Mouse (Mus musculus) lung, adult 2 months (tissue): ENCODE results near the gene Pelo. TPM values are rescaled to one million over a fixed set of nuclear protein-coding genes. Genes with fewer than 3 reads are reported as not detected.

Experiments
- DNase-seq: peaks from one replicate; pipeline ENCODE4 v3.0.0; 2022
- H3K4me1 ChIP-seq: fragments of 200-500 bp; 2 replicates; pipeline ENCODE4 v1.6.1; 2011; ENCODE audit warnings: low read length; ENCODE audit not compliant: control insufficient read depth, insufficient read depth
- H3K4me3 ChIP-seq: fragments of 200-500 bp; replicated peaks from 2 replicates; pipeline ENCODE3; 2011; ENCODE audit warnings: low read depth, mild to moderate bottlenecking, control low read depth, low read length; ENCODE audit errors: extremely low read depth
- CTCF ChIP-seq: fragments of 200-500 bp; IDR thresholded peaks from 2 replicates; pipeline ENCODE4 v1.5.1; 2011; ENCODE audit warnings: mild to moderate bottlenecking, low read length, control low read depth; ENCODE audit not compliant: insufficient read depth
- POLR2A ChIP-seq: fragments of 200-500 bp; IDR thresholded peaks from 2 replicates; pipeline ENCODE4 v1.6.1; 2011; ENCODE audit warnings: low read depth, mild to moderate bottlenecking, control low read depth, low read length, borderline replicate concordance; ENCODE audit errors: extremely low read depth
- WGBS: fragments of 180-500 bp; shearing (Covaris S2); methylation state at CpG from one replicate; pipeline ENCODE4 v1.1.7; 2018; 5-methylcytosine and 5-hydroxymethylcytosine counted together
- polyA plus RNA-seq: library from polyadenylated mRNA; depleted of rRNA; stranded (reverse); fragments of >200 nt; gene quantifications from 2 replicates; pipeline ENCODE4 v1.2.3, GENCODE M21; 2012

Pelo gene
- polyA plus RNA-seq, 1 experiment, result 30.2 TPM

DNA sequence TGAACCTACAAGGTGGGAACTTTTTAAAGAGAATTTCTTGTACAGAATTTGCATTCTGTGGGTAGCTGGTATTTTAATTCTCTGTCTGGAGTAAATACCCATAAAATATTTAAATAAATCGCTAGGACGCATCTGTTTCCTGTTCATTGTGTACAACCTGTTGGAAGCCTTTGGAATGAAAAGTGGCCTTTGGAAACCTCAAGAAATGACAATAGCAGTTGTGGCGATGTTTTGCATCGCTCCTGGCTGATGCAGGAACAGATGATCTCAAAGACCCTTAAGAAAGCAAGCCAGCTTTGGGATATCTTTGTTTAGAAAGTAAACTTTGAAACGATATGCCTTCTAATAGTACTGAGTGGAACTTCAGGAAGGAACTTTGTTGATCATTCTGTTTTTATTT lies 28.8 kb upstream of the Pelo start:
- Histone ChIP-seq H3K4me1 (no peaks in the 10 kb centered on the region), H3K4me3 (no peak overlapping the region)
- TF ChIP-seq POLR2A (no peak), CTCF (no peak)
- 38% methylated on average over 5 of the region's 5 CpGs for WGBS
- no peak for DNase-seq

DNA sequence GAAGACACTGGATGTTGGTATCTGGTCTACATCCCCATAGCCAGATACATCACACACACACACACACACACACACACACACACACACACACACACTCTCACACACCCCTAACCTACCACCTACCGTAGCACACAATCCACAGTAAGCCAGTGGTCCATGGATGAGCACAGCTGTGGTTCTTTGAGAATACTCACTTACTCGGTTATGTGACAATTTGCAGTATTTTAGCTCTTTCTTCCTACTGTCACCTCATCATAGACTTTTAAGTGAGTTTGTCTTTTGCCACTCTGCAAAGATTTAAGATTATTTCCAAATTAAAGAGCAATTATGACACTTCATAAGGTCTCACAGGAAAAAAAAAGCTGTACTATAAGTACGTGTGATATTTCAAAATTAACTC lies 28.2 kb upstream of the Pelo start:
- Histone ChIP-seq H3K4me3 (no peak overlapping the region), H3K4me1 (no peaks in the 10 kb centered on the region)
- TF ChIP-seq CTCF, result no peak
- no peak for TF ChIP-seq POLR2A
- WGBS, result 66% methylated on average over 3 of the region's 3 CpGs
- DNase-seq, result no peak

DNA sequence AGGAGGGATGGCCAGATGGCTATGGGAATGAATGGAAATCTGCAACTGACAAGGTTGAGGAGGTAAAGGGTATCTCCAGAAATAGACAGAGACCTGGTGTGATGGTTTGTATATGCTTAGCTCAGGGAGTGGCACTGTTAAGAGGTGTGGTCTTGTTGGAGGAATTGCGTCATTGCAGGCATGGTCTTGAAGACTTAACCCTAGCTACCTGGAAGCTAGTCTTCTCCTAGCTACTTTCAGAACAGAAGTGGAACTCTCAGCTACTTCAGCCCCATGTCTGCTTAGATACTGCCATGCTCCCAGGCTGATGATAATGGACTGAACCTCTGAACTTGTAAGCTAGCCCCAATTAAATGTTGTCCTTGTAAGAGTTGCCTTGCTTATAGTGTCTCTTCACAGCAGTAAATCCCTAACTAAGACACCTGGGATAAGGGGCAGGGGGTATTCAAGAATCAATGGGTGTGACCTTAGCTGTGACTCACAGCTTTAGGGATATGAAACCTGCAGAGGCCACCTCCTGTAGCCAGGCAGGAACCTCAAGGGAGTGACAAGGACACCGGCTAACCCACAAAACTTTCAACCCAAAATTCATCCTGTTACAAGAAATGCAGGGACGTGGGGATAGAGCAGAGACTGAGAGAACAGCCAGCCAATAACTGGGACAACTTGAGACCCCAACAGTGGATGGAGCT lies 27.1 kb upstream of the Pelo start:
- no peak for DNase-seq
- 81% methylated on average over 3 of the region's 3 CpGs for WGBS

DNA sequence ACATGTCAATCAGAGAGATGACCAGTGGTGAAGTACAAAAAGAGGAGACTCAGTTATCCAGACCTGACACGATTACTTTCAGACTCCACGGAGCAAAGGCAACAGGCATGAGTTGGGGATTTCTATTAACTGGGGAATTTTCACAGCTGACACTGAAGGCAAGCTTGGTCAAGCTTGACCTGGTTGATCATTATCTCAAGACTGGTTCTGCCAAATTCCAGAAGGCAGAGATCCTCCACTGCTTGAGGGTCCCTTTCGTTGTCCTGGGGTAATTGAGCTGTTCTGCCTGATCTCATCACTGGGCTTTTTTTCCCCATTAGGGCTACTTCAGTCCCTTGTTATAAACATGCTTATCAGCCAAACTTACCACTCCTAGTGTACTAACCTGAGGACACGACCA lies 19.6 kb upstream of the Pelo start:
- H3K4me1 ChIP-seq, result peaks cover 7% of the 10 kb centered on the region
- TF ChIP-seq POLR2A, result no peak
- TF ChIP-seq CTCF, result no peak
- H3K4me3 ChIP-seq, result no peak overlapping the region
- WGBS, result 77% methylated on average over 4 of the region's 4 CpGs
- DNase-seq, result no peak

More for the DNA sequence above, 27.1 kb upstream of the Pelo start:
- no peak overlapping the region for H3K4me3 ChIP-seq
- TF ChIP-seq POLR2A, result no peak
- TF ChIP-seq CTCF, result no peak
- no peaks in the 10 kb centered on the region for H3K4me1 ChIP-seq

DNA sequence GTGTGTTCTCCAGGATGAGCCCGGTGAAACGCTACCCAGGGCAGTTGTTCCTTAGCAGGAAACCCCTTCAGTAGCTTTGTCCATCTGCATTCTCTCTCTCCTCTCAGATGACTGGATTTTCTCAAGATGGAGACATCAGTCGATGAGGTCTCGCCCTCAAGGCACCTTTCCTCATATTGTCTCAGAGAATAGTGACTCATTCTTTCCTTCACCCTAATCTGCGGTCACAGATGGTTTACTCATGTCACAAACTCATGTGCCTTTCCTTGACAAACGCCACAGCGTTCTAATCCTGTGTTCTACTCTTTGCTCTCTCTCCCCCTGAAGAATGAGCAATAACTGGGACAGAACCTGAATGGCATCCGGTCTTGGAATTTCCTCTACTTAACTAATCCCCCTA lies 17.4 kb upstream of the Pelo start:
- WGBS, result 73% methylated on average over 8 of the region's 8 CpGs
- peaks cover 7% of the 10 kb centered on the region for H3K4me1 ChIP-seq
- no peak overlapping the region for H3K4me3 ChIP-seq
- no peak for DNase-seq
- TF ChIP-seq POLR2A (no peak), CTCF (no peak)

DNA sequence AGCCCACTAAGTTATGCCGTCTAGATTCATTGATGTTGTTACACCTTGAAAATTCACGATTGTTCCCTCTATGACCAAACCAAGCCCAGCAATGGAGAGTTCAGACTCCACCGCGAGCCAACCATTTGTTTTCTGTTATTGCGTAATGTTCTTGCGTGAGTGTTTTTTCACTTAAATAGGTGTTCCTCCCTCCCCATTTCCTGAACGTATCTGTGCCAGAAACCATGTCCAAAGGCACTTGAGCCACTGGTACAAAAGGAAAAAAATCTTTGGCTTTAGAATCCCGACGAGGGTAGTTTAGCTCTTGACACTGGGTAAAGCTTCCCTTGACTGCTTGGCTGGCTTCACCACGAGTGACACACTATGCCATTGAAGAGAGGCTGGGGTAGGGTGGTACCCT lies 16.2 kb upstream of the Pelo start:
- WGBS, result 30% methylated on average over 10 of the region's 10 CpGs
- TF ChIP-seq CTCF (no peak), POLR2A (no peak)
- Histone ChIP-seq H3K4me3 (no peak overlapping the region), H3K4me1 (peaks cover 7% of the 10 kb centered on the region)
- DNase-seq, result no peak

DNA sequence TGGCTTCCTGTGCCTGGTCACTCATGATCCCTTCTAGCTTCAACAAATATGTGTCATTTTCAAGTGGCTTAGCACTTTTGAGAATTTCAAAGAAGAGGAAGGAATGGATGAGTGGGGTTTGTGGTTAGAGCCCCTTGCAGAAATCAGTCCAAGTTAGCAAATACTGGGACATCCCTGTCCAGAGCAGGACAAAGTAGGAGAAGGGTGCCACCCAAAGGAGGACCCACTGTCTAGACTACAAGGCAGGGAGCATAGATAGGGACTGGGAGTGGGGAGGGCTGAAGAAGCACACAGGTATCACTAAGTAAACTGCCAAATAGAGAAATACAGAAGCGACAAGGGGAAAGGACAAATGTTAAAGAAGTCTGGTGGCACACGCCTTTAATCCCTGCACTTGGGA lies 12.8 kb upstream of the Pelo start:
- 92% methylated on average over 2 of the region's 2 CpGs for WGBS
- DNase-seq, result no peak
- peaks cover 9% of the 10 kb centered on the region for H3K4me1 ChIP-seq
- no peak overlapping the region for H3K4me3 ChIP-seq
- TF ChIP-seq CTCF (no peak), POLR2A (no peak)

DNA sequence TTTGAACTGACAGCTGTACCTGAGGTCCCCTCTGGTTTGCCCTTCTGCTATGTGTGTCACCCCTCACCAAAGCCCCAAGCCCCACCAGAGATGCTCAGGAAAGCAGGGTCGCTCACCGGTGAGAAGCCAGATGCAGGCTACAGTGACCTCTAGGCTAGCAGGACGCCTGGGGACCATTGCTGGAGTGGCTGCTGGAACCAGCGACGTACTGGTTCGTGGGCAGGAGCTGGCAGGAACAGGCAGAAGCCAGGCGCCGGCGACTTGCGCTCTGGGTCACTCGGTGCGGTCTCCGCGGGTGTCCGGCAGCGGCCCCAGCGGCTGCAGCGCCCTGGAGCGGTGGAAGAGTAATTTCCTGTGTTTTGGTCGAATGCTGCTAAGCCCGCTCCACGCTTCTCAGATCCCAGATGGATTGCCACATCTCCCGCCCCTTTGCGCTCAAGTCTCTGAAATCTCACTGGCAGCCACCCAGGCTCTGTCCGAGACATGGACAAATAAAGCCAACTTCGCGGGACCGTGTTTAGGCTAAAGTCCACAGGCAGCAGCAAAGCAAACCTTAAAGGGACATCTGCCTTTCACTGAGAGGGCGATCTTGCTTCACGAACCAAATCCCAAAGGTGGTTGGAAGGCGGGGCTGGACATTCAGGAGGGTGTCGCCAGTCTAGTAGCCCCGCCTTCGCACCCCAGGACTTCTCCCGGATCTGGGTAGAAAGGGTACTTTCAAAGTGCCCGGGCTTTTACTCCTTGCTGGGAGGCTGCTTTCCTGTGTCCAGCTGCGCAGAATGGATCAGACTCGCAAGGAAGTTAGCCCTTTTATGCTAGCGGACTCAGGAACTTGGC lies 11.6 kb upstream of the Pelo start, which contains the start of the genes Gm49395 and Itga1:
Gene Gm49395, minus strand, starts transcription at position 567 of the 837 bp plus-strand sequence.
Gene Itga1, minus strand, starts transcription at position 610 of the 837 bp plus-strand sequence.
- peaks cover 14% of the 10 kb centered on the region for H3K4me1 ChIP-seq
- peak within 1 kb of the TSS; percentile 95 for H3K4me3 ChIP-seq
- TF ChIP-seq POLR2A (peak; percentile 70), CTCF (no peak)
- WGBS, result under 1% methylated on average over 39 of the region's 39 CpGs
- DNase-seq, result peak; percentile 78

DNA sequence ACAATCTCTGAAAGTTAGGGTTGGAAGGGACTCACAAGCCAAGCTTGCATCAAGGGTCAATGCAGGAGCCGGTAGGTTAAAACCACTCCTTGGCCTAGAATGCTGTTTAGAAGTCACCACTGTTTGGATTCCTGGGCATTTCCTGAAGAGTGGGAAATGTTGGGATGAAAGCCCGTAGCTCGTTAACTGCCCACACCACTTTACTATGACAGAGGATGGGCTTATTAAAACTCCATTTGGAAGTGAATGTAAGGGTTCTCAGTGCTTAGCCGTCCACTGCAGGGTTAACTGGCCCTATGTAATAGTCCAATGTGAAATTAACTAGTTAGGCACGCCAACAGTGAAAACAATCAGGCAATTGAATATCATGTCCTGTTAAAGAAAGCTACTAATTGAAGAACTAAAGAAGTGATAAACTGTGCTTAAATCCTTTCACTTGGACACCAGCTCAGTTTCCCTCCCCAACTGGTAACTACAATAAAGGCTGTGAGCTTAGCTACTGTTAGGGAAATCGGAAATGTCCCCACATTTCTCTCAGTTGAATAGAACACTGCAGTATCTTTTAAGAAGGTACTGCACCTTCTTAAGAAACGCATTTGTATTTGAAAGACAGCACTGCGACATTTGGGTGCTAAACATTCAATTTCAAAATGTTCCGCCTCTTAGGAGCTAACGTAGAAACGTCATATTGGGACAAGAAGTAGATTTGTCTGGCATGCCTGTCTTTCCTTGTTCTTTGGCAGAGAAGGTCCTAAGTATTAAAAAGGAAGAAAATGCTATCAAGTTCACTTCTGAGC lies 10.6 kb upstream of the Pelo start:
- H3K4me3 ChIP-seq, result peak overlapping the region; percentile 95
- peaks cover 7% of the 10 kb centered on the region for H3K4me1 ChIP-seq
- 26% methylated on average over 11 of the region's 11 CpGs for WGBS
- TF ChIP-seq CTCF (no peak), POLR2A (no peak)
- no peak for DNase-seq
